Mouse (Mus musculus): ENCODE results near the gene Fntb.

- TF ChIP-seq CTCF (IDR thresholded peaks at IDR 0.05; ENCODE audit: low read depth) (0 out of 2 replicates have a peak, but pooled peaks have one; percentile 16), EP300 (IDR thresholded peaks at IDR 0.05; ENCODE audit: low read depth) (no peak)
Observed at GRCm38 (mm10) chr12:76961932-76962891, 196.8 kb downstream of the Fntb start, which contains the start of gene Max.
